Mouse (Mus musculus): Measurements from ENCODE around the gene Aldh4a1.

Gene Aldh4a1

DNA sequence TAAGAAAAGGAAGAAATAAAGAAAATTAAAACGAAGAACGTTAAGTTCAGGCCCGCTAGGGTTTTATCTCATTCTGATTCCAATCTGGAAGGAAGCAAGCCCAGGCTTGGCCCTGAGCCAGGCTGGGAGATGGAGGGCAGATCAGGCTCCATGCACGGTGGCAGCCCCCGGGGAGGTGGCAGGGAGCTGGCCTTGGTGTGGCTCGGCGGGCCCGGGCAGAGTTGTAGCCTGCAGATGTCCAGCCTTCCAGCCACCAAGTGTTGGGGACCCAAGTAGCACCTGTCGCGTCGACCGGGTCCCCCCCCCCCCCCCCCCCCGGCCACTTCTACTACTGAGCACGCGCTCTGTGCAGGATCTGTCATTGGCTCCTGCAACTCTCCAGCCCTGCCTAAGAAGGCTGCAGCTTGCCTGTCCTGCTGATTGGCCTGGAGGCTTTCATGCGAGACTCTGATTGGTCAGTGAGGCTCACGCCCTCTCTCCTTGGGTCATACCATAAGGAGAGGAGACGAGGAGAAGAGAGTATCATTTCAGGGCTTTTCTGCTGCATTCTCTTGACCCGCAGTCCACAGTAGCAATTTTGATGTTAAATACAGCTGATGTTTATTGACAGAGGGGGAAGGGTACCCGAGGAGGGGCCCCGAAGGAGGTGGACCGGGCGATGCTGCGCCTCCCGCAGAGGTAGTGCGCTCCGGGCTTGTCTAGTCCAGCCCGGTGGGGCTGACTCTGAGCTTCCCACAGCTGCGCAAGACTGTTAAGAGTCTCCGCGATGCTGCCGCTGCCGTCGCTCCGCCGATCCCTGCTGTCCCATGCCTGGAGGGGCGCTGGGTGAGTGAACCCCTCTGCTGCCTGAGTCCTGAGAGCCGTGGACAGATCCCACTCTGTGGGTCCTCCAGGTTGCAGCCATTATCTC is at the start of gene Aldh4a1:
TSS of gene Aldh4a1 (plus strand) at position 494 of the 910 bp plus-strand sequence.
- DNase-seq (ENCODE audit: low spot score in 2 of 2) = peak; percentile 88 to 92

DNA sequence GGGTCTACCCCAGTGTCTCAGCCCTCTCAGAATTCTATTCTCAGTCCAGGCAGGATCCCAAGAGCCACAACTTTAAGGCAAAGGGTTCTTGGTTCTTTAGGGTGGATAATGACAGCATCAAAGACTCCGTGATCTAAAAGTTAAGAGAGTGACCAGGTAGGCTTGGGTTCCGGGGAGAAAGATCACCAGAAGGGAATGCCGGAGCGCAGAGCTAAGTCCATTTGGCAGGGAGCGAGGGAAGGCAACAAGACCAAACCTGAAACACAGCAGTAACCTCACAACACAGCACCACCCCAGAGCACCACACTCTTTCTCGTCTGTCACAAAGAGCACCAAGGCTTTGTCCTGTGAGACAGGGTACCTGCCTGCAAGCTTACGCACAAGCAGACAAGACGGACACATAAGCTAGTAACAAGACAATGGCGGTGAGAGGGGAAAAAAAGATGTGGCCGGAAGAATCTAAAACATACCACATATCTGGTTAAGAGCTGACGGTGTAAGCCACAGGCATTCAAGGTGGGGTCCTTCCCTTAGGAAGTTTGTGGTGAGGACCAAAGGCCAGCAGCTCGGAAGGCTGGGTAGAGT is 49.6 kb upstream of the Aldh4a1 start:
- DNase-seq (ENCODE audit: low spot score in 2 of 2) = no peak

DNA sequence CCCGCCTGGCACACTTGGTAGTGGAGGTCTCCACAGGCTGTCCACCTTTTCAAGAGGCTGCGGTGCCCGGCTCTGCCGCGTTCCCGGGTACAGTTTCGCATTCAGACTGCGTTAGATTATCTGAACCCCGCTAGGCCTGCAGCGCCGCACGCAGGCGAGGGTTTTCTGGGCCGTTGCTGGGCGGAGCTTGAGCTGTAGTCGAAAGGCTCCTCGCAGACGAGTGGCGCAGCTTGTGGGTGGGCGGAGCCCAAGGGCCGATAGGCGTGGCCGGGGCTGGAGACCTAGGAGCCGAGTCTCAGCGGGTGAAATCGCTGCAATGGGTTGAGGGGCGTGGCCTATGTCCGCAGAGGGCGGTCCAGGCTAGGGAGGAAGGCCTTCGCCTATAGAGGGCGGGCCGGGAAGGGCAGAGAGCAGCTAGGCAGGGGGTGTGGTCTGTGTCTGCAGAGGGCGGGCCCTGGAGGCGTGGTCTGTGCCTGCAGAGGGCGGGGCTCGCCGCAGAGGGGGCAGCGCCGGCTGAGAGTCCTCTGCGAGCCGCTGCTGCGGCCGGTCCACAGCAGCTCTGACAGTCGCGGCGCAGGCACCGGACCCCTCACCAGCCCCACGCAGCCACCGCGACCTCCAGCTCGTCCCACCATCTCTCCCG is 48.4 kb upstream of the Aldh4a1 start:
- DNase-seq (ENCODE audit: low spot score in 2 of 2) = peak; percentile 96 to 98

DNA sequence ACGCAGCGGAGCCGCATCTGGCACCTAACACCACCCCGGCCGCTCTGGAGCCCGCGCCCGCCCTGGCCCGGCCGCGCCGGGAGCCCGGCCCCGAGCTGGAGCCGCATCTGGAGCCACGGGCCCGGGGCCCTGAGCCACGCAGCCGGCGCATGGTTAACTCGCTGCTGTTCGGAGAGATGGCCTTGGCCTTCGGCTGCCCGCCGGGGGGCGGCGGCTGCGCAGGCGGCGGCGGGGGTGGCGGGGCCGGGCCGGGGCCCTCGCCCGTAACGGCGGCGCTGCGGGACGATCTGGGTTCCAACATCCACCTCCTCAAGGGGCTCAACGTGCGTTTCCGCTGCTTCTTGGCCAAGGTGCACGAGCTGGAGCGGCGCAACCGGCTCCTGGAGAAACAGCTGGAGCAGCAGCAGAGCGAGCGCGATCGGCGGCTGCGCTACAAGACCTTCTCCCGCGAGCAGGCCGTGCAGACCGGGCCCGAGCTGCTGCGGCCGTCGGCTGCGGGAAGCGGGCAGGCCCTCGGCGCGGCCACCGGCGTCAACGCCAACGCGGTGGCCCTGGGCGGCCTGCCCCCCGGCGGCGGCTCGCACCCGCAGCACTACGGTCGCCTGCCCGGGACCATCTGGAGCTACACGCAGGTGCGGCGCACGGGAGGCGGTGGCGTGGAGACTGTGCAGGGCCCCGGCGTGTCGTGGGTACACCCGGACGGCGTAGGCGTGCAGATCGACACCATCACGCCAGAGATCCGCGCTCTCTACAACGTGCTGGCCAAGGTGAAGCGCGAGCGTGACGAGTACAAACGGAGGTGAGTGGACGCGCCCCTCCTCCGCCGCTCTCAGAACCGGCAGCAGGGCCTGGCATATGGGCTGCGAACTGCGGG is 47.6 kb upstream of the Aldh4a1 start:
- DNase-seq (ENCODE audit: low spot score in 2 of 2) = peak in 1 of 2 experiments; percentile 55

DNA sequence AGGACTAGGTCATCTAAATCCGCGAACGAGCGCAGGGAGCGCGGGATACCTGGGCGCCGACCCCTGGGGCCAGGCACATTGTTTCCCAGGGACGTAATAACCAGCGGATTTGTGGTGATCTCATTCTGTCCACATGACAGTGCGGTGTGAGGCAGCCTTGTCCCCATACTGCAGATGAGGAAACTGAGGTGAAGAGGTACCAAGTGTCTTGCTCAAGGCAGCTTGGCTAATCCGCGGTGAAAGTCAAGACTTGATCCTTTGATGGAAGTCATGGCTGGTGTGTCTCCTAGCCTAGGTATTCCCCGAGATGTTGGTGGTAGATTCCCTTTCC is 47.0 kb upstream of the Aldh4a1 start:
- no peak for DNase-seq (ENCODE audit: low spot score in 2 of 2)

DNA sequence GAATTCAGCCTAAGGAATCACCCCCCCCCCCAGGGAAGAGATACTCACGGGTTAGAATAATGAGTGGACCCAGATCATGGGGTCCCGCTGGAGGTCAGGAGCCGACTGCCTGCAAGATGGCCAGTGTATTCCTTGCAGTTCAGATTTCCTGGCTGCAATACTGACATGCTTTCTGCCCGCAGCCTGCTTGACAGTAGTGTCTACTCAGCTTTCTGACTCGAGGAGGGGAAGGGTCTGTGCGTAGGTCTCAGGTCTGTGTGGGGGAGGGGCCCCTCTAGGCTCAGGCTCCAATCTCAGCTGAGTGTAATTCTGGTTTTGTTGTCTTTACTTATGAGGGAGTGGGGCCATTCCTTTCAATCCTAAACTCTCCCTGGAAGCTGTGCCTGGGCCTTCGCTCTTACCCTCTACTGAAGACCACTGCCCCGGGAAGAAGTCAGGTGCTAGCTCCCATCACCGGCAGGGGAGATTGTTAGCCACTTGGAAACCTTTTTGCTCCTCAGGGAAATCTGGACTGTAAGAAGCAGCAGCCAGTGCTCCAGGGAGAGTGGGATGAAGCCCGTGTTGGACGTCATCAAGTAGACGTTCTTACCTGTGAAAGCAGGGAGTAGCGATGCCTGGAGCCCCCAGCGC is 46.3 kb upstream of the Aldh4a1 start:
- no peak for DNase-seq (ENCODE audit: low spot score in 2 of 2)

DNA sequence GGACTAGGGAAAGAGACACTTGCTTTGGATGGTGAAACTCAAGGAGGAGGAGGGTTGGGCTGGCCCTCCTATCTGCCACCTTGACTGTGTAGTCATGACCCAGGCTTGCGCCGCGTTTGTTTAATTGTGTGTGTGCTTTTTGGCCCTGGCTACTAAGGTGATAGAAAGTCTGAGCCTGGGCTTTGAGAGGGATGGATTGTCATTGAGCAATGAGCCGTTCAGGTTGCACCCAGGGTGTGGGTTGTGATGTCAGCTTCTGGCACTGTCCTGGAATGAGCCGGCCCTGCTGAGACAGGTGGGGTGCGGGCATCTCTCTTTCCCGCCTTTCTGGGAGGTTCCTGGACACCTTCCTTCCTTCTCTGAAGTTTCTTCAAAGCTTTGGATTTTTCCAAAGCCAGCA is 45.7 kb upstream of the Aldh4a1 start:
- no peak for DNase-seq (ENCODE audit: low spot score in 2 of 2)

DNA sequence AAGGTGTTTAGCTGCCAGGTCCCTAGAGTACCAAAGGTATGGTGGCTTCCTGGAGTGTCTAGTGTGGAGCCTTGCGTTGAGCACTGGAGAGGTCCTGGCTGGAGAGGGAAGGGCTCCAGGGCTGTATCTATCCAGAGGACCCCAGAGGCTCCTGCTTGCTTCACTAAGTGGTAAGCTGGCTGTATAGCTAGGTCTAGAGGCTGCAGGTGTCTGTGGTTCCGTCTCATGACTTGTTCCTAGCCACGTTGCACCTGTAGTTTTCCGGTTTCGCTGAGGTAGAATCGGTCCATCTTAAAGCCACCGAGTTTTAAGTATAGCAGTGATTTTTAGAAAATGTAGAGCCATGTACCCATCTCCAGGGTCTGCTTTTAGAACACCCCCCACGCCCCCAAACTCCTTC is 44.3 kb upstream of the Aldh4a1 start:
- DNase-seq (ENCODE audit: low spot score in 2 of 2) = no peak

DNA sequence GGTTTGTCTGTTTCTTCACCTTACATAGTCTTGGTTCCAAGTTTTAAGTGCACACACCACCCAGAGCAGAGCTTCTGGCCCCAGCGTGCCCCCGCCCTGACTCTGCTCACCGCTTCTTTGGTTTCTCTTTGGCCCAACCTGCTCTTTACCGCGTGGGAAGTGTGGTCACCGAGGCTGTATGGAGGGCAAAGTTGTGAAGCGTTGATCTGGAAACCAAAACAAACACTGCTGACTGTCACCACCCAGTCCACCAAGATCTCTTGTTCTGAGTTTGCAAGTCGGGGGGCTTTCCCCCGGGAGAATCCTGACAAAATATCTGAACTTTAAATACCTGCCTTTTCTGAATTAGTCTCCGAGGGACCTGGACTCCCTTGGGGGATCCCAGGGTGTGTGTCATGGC is 43.7 kb upstream of the Aldh4a1 start:
- no peak for DNase-seq (ENCODE audit: low spot score in 2 of 2)

DNA sequence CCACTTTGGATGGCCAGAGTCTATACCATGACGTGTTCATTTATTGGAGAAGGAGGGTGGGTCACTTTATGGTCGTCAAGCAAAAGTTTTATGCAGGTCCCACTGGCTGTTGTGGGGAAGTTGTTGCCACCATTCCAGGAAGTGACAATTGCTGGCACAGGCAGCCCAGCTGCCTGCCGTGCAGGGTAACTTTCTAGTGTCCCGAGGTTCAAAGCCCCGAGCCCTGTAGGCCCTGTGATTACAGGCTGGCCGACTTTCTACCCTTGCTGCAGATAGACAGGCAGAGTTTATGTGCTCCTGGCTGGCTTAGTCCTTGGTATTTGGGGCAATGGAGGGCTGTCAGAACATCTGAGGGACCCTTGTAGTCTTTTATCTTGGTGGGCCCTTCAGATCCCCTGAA is 43.2 kb upstream of the Aldh4a1 start:
- DNase-seq (ENCODE audit: low spot score in 2 of 2) = no peak

DNA sequence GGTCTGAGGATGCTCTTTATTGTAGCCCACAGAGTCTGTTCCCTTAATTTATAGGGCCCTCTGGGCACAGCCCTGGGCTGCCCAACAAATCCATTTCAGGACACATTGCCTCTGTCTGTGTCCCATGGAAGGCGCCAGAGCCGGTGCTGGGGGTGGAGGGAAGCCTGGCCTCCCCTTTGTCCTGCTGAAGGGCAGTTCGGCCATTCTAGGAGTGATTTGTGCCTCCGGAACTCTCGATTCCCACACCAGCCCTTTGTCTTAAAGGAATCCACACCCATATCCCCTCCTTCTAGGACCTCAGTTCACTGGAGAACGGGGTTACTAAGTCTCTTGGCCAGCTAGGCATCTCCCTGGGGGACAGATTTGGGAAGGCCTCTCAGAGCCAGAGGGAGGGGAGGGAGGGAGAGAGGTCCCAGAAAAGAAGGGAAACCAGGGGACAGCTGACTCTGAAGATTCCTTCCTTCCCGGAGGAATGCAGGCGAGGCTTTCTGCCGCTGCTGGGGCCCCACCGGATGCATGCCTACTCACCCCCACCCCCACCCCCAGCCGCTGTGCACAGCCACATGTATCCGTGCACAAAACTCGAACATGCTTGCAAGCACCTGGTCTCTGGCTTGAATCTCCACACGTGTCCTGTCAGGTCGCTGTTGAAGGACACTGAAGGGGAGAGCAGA is 41.9 kb upstream of the Aldh4a1 start:
- DNase-seq (ENCODE audit: low spot score in 2 of 2) = no peak

DNA sequence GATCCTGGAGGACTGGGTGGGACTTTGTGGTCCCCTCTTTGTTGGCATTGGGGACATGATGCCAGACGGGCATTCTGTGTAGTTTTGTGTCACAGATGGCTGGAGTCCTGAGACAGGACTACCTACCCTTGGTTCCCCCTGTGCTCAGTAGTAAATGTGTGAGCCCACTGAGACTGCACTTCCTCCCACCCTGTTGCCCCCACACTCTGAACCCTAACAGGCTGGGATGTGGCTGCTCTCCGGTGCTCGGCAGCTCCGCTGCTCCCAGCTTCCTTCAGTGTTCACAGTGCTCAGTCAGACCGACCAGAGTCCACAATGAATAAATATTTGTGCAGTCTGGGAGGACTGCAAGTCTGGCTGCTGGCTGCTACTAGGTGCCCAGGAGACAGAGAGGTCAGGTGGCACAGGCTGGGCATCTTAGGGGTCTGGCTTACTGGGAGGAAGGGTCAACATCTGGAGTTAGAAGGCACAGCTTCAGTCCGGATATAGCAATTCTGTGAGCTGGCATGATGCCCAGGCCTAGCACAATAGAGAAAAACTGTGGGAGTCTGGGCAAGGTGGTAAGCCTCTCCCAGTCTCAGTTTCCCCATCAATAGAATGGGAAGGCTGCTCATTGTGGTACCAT is 41.1 kb upstream of the Aldh4a1 start:
- no peak for DNase-seq (ENCODE audit: low spot score in 2 of 2)

DNA sequence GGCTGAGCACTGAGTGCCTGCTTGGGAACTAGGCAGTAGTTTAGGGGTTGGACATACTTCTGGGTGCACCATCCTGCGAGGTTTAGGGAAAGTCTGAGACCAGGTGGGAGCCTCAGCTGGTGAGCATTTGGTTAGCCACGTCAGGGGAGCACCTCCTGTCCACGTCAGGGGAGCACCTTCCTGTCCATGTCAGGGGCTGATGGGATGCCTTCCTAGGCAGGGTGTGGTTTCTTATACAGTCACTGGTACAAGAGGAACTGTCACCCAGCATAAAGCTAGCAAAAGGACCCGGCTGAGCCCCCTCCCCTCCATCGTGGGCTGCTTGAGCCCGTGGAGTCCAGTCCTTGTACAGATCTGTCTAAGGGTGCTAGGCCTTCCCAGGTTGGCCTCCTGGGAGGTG is 40.3 kb upstream of the Aldh4a1 start:
- no peak for DNase-seq (ENCODE audit: low spot score in 2 of 2)

DNA sequence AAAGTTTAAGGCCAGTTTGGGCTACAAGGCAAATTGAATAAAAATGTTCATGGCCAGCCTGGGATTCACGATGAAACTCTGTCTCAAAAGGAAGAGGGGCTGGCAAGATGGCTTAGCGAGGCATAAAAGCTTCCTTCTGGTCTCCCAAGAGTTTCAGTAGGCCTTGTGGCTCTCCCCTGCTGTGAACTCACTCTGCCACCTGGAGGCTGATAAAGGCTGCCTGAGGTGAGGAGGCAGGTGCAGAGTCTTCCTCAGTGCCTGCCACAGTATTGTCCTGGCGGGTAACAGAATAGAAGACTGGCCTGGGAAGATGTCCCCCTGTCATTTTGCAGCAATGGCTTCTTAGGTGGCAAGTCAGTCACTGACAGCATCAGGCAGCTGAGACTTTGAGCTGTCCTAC is 39.8 kb upstream of the Aldh4a1 start:
- no peak for DNase-seq (ENCODE audit: low spot score in 2 of 2)

DNA sequence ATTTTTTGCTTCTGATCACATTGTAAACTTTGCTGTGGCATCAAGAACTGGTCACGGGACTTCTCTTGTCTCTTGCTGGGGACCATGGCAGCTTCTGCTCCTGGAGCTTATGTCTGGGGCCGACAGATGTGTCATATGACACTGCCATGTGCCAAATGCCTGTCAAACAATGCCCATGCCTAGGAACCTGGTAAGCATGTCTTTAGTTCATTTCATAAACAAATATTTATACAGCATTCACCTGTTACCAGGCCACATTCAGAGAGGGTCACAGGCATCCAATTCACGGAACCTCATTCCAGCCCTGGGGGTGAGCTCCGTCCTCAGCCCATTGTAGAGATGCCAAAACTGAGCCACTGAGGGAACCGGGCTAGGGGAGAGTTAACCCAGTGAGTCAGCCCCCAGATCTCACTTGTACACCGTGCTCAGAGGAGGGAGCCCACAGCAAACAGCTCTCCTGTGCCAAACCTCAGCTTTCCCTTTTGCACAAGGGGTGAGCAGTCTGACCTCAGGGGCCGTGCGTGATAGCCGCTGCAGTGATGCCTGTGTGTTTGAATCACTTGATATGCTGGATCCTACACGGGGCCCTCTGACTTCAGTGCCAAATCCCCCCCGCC is 38.9 kb upstream of the Aldh4a1 start:
- DNase-seq (ENCODE audit: low spot score in 2 of 2) = no peak

DNA sequence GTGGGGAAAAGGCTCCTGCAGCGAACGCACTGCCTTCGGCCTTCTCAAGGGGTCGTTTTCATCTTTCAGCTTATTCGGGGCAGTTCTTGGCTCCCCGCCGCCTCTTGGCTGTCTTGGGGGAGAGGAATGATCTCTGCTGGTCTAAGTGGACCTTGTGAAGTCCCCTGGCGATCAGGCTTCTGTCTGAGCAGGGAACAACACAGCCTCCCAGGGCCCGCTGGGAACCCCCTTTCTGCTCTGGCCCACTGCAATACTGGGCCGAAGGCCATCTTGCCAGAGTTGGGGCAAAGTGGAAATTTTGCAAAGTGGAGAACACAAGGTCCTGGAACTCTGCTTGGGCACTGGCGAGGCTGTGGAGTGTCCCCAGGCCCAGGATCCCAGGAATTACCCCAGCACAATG is 38.0 kb upstream of the Aldh4a1 start:
- no peak for DNase-seq (ENCODE audit: low spot score in 2 of 2)

DNA sequence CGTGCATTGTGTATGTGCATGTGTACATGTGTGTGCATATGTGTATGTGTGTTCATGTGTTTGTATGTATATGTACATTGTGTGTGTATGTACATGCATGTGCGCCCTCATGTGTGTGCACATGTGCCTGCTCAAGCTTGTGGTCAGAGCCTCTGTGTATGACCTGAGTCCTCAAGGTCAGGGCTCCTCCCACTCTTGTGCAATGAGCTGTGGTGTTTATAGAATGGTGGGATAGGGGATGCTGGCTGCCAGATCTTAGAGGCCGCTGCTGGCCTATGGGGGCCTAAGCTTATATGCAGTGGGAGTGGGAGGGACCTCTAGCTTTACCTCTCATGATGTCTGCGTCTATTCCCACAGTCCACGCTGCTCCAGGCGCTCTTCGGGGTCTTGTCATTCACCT is 37.0 kb upstream of the Aldh4a1 start:
- DNase-seq (ENCODE audit: low spot score in 2 of 2) = no peak

DNA sequence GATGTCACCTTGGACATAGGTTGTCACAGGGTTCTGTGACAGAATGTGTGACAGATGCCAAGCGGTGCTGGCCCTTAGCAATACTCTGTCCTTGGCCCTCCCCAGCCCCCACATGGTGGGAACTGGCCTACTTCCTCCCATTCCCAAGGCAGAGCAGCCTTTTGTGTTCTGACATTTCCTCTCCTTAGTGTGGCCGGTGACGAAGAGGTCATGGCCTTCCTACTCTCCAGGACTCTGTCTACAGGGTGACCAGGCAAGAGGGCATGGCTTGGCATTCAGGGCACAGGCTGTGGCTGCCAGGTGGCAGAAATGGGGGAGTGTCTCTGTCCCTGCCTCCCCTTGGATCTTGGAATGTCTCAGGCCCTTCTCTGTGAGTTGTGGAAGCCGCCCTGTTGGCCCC is 35.3 kb upstream of the Aldh4a1 start:
- no peak for DNase-seq (ENCODE audit: low spot score in 2 of 2)

DNA sequence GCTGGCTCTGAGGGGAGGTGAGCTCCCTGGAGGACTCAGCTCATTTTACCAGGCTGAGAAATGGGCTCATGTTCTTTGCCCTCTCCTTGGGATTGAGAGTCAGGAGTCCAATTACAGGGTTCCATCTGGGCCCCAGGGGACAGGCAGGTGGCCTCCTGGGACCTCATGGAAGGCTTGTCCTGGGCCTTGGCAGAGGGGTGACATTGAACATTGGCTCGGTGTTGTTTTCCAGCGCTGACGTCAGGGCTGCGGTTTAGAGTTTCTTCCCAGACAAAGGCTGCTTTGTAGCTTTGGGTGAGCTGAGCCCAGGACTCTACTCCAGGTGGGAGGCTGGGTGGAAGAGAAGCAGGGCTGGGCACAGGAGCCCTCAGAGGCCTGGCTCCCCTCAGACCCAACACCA is 34.9 kb upstream of the Aldh4a1 start:
- DNase-seq (ENCODE audit: low spot score in 2 of 2) = no peak

Measured in frontal cortex, postnatal 10 days (tissue).